Mouse (Mus musculus) bone marrow macrophage, adult 2 months (primary cell): ENCODE results near the gene Slc9a1.

Source experiments
- CTCF ChIP-seq: IDR thresholded peaks from 2 replicates; pipeline ENCODE4 v1.5.1; 2012; ENCODE audit warnings: low read depth, mild to moderate bottlenecking, low read length, moderate library complexity
- POLR2A ChIP-seq: IDR thresholded peaks from 2 replicates; pipeline ENCODE4 v1.6.1; 2012; ENCODE audit warnings: mild to moderate bottlenecking, low read depth, low read length, borderline replicate concordance

DNA sequence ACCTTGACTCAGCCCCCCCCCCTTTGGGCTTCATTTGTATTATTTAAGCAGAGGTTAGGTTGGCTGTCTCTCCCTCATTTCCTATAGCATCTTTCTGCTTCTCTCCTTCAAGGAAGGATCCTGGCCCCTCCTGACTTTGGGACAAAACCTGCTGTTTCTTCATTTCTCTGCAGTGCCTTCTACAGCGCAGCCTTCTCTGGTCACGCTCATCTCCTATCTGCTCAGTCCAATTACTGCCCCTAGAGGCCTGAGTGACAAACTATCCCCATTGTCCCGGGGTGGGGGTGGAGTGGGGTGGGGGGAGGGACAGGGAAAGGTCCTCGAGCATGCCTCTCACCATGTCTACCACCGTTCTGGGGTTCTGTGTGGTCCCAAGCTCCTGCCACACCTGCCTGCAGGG is 27.8 kb downstream of the Slc9a1 start:
- TF ChIP-seq POLR2A (no peak), CTCF (no peak)
